Mouse (Mus musculus) telencephalon, adult 2 months (tissue): Measurements from ENCODE around the gene Terf2.
"Not testable (repeated sequence)": the region's sequence is repeated elsewhere in the genome, so short reads cannot be mapped to it uniquely, and the experiment has no call there.

Experiments used
- DNase-seq: peaks from one replicate; pipeline ENCODE4 v3.0.0-alpha.2; 2011; ENCODE audit warnings: low read depth, low spot score

The Terf2 gene

DNA sequence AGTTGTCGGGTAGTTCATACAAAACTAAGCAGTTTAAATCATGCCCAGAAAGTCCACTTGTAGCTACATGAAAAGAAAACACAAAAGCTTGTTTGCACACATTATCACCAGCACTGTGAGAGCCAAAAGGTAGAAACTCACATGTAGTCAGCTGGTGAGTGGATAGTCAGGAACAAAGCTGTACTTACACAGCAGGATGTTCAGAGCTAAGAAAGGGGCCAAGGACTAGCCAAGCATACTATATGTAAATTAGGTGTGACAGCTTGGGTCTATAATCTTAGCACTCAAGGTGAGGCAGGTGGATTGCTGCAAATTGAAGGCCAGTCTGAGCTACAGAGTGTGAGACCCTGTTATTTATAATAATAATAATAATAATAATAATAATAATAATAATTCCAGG, 33.7 kb downstream of the Terf2 start:
- no peak for DNase-seq

DNA sequence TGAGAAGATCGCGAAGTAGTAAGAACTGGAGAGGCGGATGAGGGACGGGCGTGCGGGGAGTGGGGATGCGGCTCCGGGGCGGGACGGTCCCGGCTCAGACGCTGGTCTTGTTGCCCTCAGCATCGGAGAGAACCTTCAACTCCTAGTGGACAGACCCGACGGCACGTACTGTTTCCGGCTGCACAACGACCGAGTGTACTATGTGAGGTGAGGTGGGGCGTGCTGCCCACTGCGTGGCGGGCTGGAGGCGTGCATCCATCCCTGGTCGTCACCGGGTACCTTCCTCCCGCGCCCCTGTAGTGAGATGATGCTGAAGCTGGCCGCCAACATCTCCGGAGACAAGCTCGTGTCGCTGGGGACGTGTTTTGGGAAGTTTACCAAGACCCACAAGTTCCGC, 39.4 kb downstream of the Terf2 start:
- no peak for DNase-seq

DNA sequence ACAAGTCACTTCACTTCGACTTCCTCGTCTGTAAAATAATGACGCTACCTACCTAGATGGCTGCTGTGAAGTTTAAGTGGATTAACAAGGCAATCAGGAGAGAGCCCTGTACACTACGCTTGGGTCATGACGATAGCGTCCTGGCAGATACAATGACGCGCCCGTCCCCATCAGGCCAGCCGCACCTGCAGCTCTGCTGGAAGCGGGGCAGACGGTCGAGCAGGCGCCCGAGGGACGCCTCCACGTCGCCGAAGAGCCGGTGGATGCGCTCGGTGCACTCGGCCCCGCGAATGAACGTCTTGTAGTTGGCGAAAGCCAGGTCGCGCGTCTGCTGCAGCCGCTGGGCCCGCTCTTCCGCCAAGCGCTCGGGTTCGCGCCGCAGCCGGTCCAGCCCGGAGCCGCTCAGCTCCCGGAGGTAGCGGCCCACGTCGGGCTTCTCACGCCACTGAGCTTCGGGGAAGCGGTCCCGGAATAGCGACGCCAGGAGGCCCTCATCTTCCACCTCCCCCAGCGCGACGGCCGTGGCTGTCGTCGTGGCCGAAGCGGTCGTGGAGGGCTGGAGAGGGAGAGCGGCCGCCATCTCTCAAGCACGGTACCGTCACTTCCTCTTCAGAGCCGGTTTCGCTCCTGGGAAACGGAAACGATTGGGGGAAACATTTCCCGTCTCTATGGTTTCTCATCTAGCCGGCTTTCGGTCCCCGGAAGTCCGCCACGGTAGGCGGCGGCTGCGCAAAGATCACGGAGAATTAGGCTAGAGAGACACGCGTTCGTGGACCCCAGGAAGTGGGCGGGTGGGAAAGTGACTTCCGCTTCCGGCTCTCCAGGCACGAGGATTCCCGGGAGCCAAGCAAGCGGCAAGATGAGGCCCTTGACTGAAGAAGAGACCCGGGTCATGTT, 40.0 kb downstream of the Terf2 start, which contains the start of the genes Cog8 and Nip7:
Gene Cog8, minus strand, starts transcription at position 614 of the 897 bp plus-strand sequence.
Gene Nip7, plus strand, starts transcription at position 802 of the 897 bp plus-strand sequence.
- peak; percentile 99 for DNase-seq

DNA sequence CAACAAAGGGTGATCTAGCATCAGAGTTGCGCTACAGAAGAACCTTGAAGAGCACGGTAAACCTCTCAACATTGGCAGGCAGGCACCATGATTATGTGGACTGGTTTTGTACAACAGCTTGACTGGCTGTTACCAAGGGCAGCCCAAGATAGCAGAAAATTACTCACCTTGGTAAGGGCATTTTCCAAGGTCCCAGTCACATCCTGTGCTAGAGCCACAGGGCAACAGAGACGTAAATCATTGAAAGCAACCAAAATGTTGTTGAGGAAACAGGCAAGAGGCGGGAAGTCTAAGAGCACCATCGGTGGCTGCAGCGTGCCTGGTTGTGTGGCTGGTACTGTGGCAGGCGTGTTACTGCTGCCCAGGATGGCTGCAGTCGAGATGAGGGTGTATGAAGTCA, 44.3 kb downstream of the Terf2 start:
- DNase-seq, result no peak

DNA sequence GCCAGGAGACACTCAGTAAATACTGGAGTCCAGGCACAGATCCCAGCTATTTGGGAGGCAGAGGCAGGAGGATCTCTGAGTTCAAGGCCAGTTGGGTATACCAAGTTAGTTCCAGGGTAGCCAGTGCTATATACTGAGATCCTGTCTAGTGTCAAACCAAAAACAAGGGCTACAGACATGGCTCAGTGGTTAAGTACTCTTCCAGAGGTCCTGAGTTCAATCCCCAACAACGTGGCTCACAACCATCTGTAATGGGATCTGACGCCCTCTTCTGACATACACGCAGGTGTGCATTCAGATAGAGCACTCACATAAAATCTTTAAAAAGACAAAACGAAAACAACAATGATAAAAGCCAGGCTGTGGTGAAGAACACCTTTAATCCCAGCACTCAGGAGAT, 46.9 kb downstream of the Terf2 start:
- DNase-seq, result no peak

DNA sequence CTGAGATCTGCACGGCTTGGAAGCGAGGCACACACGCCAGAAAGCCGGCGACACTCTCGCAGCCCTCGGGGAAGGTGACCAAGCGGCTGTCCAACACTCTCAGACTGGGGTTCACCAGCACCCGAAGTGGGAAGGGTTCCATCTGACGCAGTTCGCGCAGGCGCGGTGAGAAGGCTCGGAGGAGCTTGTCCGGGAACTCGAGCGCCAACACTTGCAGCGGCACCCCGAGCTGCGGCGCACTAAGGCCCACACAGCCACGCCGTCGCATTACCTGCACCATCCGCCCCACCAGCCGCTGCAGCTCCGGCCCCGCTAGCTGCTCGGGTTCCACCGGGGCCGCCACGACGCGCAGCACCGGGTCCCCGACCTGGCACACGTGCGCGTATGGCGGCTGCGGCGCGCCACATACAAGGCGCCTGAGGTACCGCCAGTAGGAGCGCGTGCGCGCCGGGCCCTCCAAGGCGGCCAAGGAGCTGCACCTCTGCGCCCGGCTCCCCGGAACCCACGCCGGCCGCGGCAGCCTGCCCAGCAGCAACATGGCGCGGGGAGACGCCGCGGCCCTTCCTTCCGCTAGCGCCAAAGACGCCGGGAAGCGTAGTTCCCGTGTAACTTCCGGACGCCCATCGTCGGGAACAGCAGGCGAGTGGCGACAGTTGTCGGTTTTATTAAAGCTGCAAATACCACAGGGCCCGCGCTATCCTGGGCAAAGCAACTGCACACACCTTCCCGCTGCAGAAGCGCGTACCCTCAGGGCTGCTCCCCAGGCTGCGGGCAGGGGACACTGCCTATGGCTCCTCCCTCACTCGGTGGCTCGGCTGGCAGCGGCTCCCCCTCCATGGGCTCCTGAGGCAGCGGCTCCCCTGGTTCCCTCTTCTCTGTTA, 48.0 kb downstream of the Terf2 start, which contains the start of gene Pdf:
Gene Pdf, minus strand, starts transcription at position 554 of the 881 bp plus-strand sequence.
- peak; percentile 73 for DNase-seq

DNA sequence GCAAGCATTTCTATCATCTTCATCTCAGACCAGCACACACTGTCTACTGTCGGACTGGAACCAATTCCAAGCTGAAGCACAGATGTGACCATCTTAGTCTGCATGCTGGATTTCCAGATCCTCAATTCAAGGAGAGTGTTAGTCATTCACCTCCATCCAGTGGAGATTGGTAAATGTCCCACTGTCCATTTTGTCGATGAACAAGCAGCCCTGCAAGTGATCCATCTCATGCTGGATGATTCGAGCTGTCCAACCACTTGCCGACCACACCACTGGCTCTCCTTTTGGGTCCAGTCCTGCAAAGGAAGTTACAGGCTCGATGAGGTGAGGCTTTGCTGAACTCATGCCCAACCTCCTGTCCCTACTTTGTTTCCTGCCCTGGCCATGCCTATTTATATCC, 49.4 kb downstream of the Terf2 start:
- DNase-seq, result no peak

DNA sequence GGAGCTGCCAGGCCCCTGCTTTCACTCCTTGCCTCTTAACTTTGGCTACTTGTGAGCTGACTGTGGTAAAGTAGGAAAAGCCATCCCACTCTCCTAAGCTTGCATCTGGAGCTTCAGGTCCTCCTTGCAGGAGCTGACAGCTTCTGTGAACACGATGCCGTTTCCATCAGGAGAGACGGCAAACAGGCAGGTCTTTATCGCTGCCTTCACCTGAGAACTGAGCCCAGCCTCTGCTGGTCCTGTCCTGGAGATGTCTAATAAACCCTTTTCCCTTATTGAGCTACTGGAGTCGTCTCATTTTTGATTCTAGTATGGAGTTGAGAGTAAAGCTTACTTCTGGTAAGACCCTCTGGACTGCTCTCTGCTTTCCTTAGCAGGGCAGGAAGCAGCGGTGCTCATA, 50.9 kb downstream of the Terf2 start:
- no peak for DNase-seq

DNA sequence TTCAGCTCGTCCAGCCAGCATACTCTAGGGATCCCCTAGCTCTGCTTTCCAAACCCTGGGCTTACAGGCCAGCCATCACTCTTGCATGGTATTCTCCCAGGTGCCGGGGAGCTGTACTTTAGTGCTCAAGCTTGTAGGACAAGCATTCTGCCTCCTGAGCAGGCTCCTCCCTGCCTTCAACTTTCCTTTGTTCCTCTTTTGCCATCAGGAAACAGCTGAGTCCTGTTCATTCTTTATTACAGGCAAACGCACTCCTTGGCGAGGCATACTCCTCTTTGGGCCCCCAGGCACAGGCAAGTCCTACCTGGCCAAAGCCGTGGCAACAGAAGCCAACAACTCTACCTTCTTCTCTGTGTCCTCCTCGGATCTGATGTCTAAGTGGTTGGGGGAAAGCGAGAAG, 55.7 kb downstream of the Terf2 start:
- DNase-seq, result no peak

DNA sequence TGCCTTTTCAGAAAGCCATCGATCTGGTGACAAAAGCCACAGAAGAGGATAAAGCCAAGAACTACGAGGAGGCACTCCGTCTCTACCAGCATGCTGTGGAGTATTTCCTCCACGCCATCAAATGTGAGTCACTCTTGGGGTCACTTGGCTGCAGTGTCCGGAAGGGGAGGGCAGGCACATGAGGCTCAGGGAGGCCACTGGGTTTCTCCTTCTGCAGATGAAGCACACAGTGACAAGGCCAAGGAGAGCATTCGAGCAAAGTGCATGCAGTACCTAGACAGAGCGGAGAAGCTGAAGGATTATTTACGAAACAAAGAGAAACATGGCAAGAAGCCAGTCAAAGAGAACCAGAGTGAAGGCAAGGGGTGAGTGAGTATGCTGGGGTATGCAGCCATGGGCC, 59.7 kb downstream of the Terf2 start:
- DNase-seq, result no peak

DNA sequence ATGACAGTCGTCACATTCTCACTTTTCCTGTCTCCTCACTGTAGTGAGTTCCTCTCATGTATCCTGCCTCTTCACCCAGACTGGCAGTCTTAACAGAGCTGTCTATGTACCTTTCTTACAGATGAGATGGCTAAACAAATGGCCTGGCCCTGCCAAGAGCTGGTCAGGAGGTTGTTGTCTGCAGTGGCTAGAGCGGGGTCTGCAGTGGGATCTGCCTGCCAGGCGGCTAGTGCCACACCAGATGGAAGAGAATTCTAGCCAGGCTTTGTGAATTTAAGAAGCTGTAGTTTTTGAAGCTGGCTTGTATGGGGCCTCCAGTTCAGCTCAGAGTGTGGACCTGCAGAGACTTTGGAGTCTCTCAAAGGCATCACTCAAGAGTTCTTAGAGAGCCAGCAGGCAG, 60.7 kb downstream of the Terf2 start:
- DNase-seq, result no peak

DNA sequence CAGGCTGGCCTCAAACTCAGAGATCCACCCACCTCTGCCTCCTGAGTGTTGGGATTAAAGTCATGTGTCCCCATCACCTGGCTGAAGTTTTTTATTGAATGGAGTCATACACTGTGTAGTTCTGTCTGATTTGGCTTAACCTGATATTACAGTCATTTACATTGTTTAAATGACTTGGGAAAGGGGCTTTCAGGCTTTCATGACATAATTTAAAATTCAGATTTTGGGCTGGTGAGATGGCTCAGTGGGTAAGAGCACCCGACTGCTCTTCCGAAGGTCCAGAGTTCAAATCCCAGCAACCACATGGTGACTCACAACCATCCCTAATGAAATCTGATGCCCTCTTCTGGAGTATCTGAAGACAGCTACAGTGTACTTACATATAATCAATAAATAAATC, 62.7 kb downstream of the Terf2 start:
- DNase-seq, result not testable (repeated sequence)

DNA sequence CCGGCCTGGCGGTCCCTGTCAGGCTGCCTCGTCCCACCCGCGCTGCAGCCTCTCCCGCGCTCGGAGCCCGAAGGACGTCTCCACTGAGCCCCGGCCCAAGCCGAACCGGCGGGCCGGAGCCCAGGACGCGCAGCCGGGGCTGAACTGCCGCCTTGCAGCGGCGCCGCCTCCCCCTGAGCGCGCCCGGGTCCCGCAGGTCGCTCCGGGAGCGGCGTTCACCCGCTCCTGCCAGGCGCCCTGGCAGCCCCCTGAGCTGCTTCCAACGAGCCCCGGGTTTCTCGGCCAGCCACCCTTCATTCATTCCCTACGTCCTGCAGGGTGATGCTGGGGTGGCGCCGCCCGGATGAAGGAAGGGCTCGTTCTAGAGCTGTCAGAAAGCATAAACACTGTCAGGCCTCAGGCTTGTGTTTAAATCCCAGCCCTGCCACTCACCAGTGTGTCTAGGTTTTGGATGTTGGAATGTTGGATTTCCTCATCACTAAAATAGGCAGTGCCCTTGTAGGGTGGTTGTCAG, 64.7 kb downstream of the Terf2 start:
- DNase-seq, result no peak

DNA sequence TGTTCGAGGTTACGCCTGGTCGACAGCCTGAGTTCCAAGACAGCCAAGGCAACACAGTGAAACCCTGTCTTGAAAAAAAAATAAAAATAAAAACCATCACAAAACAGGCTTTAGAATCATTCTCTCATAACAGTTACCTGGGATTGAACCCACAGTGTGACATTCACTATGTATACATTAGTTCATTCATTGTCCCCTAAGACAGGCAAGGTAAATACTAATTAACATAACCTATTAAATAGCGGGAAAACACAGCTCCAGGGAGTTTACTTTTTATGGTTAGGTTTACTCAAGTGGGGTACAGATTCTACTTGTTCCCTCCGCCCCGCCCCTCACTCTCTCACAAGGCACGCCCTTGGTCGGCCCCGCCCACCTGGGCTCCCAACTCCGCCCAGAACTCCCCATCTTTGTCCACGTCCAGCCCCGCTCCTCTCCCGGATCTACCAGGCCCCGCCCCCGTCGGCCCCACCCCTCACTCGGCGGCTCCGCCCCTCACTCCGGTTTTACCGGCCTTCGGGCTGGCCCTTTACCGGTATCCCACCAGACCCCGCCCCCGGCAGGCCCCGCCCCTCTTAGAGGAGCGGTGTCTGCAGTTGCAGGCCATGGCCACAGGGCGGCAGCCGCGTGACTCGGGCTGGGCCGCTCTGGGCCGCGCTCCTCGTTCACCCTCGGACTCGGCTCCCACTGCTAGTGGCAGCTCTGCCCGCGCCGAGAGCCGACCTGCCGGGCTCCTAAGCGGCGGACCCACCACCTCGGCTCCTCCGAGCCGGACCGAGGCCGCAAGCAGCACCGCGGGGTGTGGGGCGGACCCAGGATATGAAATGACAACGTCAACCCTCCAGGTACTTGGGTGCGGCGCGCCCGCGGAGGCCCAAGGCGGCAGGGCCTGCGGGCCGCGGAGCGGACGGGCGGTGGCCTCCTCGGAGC, 65.4 kb downstream of the Terf2 start, which contains the start of gene Vps4a:
Gene Vps4a, plus strand, starts transcription at position 573 of the 927 bp plus-strand sequence.
- DNase-seq, result peak; percentile 79

DNA sequence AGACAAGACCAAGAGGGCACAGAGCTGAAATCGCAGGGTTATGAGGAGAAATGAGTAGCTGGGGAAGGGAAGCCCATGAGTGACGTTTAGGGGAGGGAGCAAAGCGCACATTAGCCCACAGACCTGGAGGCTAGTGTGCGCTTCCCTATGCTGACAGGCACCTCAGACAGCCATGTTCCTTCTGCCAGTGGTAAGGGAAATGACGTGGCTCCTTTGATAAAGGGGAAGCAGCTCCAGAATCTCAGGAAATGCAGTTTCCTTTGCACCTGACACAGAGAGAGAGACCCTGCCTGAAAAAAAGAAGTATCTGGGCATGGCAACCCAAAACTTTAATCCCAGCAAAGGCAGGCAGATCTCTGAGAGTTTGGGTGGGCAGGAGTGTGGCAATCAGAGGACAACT, 66.3 kb downstream of the Terf2 start:
- no peak for DNase-seq

DNA sequence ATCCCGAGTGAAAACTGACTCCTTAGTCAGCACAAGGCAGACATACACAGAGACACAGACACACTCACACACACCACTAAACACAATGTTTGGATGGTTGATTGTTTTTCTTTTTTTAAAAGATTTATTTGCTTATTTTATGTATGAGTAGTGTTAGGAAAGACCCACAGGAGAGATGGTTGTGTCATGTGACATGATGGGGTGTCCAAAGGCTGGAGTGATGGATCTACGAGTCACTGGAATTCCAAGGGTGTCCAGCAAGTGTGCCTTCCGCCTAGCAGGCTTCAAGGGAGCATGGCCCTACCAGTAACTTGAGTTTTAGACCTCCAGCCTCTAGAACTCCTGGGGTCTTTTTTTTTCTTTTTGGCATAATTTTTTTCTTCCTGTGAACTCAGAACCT, 67.0 kb downstream of the Terf2 start:
- no peak for DNase-seq

DNA sequence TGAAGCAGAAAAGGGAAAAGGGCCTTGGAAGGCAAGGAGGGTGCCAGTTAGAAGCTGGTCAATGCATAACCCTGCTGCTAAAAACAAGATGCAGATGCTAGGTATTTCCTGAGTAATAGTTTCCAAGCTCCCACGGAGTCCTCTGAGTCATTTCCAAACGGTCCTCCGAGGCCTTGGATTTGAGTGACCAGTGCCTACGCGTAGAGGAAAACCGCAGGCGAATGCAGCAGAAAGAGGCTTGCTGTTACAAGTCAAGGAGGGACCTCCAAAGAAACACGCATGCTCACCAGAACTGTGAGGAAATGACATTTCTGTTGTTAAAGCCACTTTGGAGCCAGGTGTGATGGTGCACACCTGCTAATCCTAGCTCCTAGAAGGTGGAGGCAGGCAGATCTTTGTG, 72.9 kb downstream of the Terf2 start:
- DNase-seq, result no peak
